Mouse (Mus musculus): ENCODE results near the gene Medag.

The Medag gene

GRCm38 (mm10) chr5:149428810-149429255 lies 17.3 kb downstream of the Medag start:
- DNase-seq (ENCODE audit: low read depth, low spot score): peak; percentile 34

GRCm38 (mm10) chr5:149429541-149429940 lies 18.0 kb downstream of the Medag start:
- no peak for DNase-seq (ENCODE audit: low read depth, low spot score)

- DNase-seq (ENCODE audit: low read depth, low spot score): no peak
Observed at GRCm38 (mm10) chr5:149430943-149431342, 19.4 kb downstream of the Medag start.

GRCm38 (mm10) chr5:149433618-149434017 lies 22.1 kb downstream of the Medag start:
- DNase-seq (ENCODE audit: low read depth, low spot score): no peak

- DNase-seq (ENCODE audit: low read depth, low spot score): no peak
Observed at GRCm38 (mm10) chr5:149434141-149434690, 22.7 kb downstream of the Medag start.

- no peak for DNase-seq (ENCODE audit: low read depth, low spot score)
Observed at GRCm38 (mm10) chr5:149436541-149436940, 25.0 kb downstream of the Medag start.

GRCm38 (mm10) chr5:149437150-149437549 lies 25.6 kb downstream of the Medag start:
- DNase-seq (ENCODE audit: low read depth, low spot score): no peak

- DNase-seq (ENCODE audit: low read depth, low spot score): no peak
Observed at GRCm38 (mm10) chr5:149439531-149440179, 28.1 kb downstream of the Medag start, which contains the start of gene Tex26. Gene Tex26, plus strand, starts transcription at chr5:149439660.

GRCm38 (mm10) chr5:149440180-149440573 lies 28.6 kb downstream of the Medag start:
- DNase-seq (ENCODE audit: low read depth, low spot score): no peak

- DNase-seq (ENCODE audit: low read depth, low spot score): no peak
Observed at GRCm38 (mm10) chr5:149441646-149442276, 30.2 kb downstream of the Medag start.

GRCm38 (mm10) chr5:149442277-149442660 lies 30.7 kb downstream of the Medag start:
- no peak for DNase-seq (ENCODE audit: low read depth, low spot score)

- DNase-seq (ENCODE audit: low read depth, low spot score): no peak
Observed at GRCm38 (mm10) chr5:149444451-149444850, 32.9 kb downstream of the Medag start.

GRCm38 (mm10) chr5:149446495-149446894 lies 34.9 kb downstream of the Medag start:
- DNase-seq (ENCODE audit: low read depth, low spot score): no peak

- DNase-seq (ENCODE audit: low read depth, low spot score): no peak
Observed at GRCm38 (mm10) chr5:149447733-149448132, 36.2 kb downstream of the Medag start.

- DNase-seq (ENCODE audit: low read depth, low spot score): no peak
Observed at GRCm38 (mm10) chr5:149449406-149449805, 37.9 kb downstream of the Medag start.

- no peak for DNase-seq (ENCODE audit: low read depth, low spot score)
Observed at GRCm38 (mm10) chr5:149451209-149451681, 39.7 kb downstream of the Medag start.

- DNase-seq (ENCODE audit: low read depth, low spot score): peak; percentile 47
Observed at GRCm38 (mm10) chr5:149454281-149454680, 42.7 kb downstream of the Medag start.

- DNase-seq (ENCODE audit: low read depth, low spot score): no peak
Observed at GRCm38 (mm10) chr5:149456544-149456943, 45.0 kb downstream of the Medag start.

- DNase-seq (ENCODE audit: low read depth, low spot score): no peak
Observed at GRCm38 (mm10) chr5:149462071-149462470, 50.5 kb downstream of the Medag start.

- DNase-seq (ENCODE audit: low read depth, low spot score): no peak
Observed at GRCm38 (mm10) chr5:149465305-149465704, 53.8 kb downstream of the Medag start.

GRCm38 (mm10) chr5:149474142-149474541 lies 62.6 kb downstream of the Medag start:
- DNase-seq (ENCODE audit: low read depth, low spot score): no peak

- DNase-seq (ENCODE audit: low read depth, low spot score): no peak
Observed at GRCm38 (mm10) chr5:149474701-149475468, 63.3 kb downstream of the Medag start.
